Mouse (Mus musculus) CH12.LX (cell line): Measurements from ENCODE around the gene Pik3cg. TPM values are rescaled to one million over a fixed set of nuclear protein-coding genes. Genes with fewer than 3 reads are reported as not detected.

Experiments
- DNase-seq: peaks from one replicate; pipeline ENCODE4 v3.0.0-alpha.2; 2013; ENCODE audit errors: extremely low read depth
- H3K27ac ChIP-seq: 2 replicates; pipeline ENCODE4 v1.5.1; 2012; ENCODE audit warnings: low read depth, mild to moderate bottlenecking, control low read depth, moderate library complexity; ENCODE audit not compliant: insufficient read depth
- H3K27me3 ChIP-seq: replicated peaks from 2 replicates; pipeline ENCODE3; 2012; ENCODE audit warnings: inconsistent platforms
- H3K36me3 ChIP-seq, 2 experiments: replicated peaks in 1 of 2; 2 replicates each; pipeline versions ENCODE3 to v1.6.1; 2012; ENCODE audit warnings: inconsistent platforms in 1 of 2, low read length in 1 of 2, mild to moderate bottlenecking in 1 of 2, mixed read lengths in 1 of 2, moderate library complexity in 1 of 2; ENCODE audit not compliant: control insufficient read depth in 1 of 2, insufficient read depth in 1 of 2
- H3K4me1 ChIP-seq, 2 experiments: 2 replicates each; pipeline ENCODE4 v1.6.1; 2012; ENCODE audit warnings: inconsistent platforms in 1 of 2, moderate library complexity in 1 of 2; ENCODE audit not compliant: insufficient read depth in 2 of 2, control insufficient read depth in 1 of 2
- H3K4me2 ChIP-seq: 2 replicates; pipeline ENCODE4 v1.6.1; 2012; ENCODE audit warnings: low read depth, mild to moderate bottlenecking, control low read depth; ENCODE audit not compliant: poor library complexity, insufficient read depth, severe bottlenecking
- H3K4me3 ChIP-seq, 3 experiments: fragments of 150-350 bp in 1 of 3; sonication (generic) in 1 of 3; replicated peaks in 1 of 3; 2 replicates each; pipeline versions ENCODE3 to v1.5.1; 2011 to 2012; ENCODE audit warnings: low read depth in 2 of 3, low read length in 2 of 3, mild to moderate bottlenecking in 2 of 3, moderate library complexity in 2 of 3, control low read depth in 1 of 3, improper control_type of control experiment in 1 of 3, inconsistent platforms in 1 of 3, mixed read lengths in 1 of 3; ENCODE audit not compliant: poor library complexity in 1 of 3
- H3K79me2 ChIP-seq: replicated peaks from 2 replicates; pipeline ENCODE4 v1.6.1; 2012; ENCODE audit warnings: mild to moderate bottlenecking, moderate library complexity; ENCODE audit not compliant: control insufficient read depth, poor library complexity, insufficient read depth, severe bottlenecking; ENCODE audit errors: extremely low read depth
- H3K9ac ChIP-seq: 2 replicates; pipeline ENCODE4 v1.6.1; 2012; ENCODE audit warnings: low read depth, mild to moderate bottlenecking, control low read depth, moderate library complexity; ENCODE audit not compliant: insufficient read depth
- H3K9me3 ChIP-seq: replicated peaks from 2 replicates; pipeline ENCODE3; 2012; ENCODE audit warnings: low read length, inconsistent platforms, mixed read lengths
- CHD1 ChIP-seq: IDR thresholded peaks from 2 replicates; pipeline ENCODE4 v1.6.1; 2012; ENCODE audit warnings: low read depth, low read length, improper control_type of control experiment, inconsistent platforms
- CTCF ChIP-seq, 2 experiments: IDR thresholded peaks in 1 of 2; conservative IDR thresholded peaks in 1 of 2; 2 replicates each; pipeline ENCODE4 v1.5.1; 2011 to 2012; ENCODE audit warnings: low read depth in 2 of 2, low read length in 2 of 2, improper control_type of control experiment in 1 of 2, inconsistent platforms in 1 of 2, mild to moderate bottlenecking in 1 of 2, moderate library complexity in 1 of 2
- EP300 ChIP-seq: IDR thresholded peaks from 2 replicates; pipeline ENCODE4 v1.6.1; 2011; ENCODE audit warnings: low read length, improper control_type of control experiment
- GABPA ChIP-seq: IDR thresholded peaks from 2 replicates; pipeline ENCODE4 v1.6.1; 2012; ENCODE audit warnings: low read depth, low read length, improper control_type of control experiment, inconsistent platforms; ENCODE audit not compliant: insufficient replicate concordance
- HCFC1 ChIP-seq: IDR thresholded peaks from 2 replicates; pipeline ENCODE4 v1.6.1; 2012; ENCODE audit warnings: low read depth, mild to moderate bottlenecking, inconsistent platforms, low read length, improper control_type of control experiment
- IRF4 ChIP-seq: IDR thresholded peaks from 2 replicates; pipeline ENCODE4 v1.6.1; 2014; ENCODE audit warnings: low read depth, mild to moderate bottlenecking, inconsistent platforms, low read length, improper control_type of control experiment
- JUN ChIP-seq: IDR thresholded peaks from 2 replicates; pipeline ENCODE4 v1.6.1; 2011; ENCODE audit warnings: low read depth, mild to moderate bottlenecking, low read length, improper control_type of control experiment, moderate library complexity; ENCODE audit not compliant: insufficient read depth
- JUND ChIP-seq: conservative IDR thresholded peaks from 2 replicates; pipeline ENCODE4 v1.6.1; 2011; ENCODE audit warnings: low read depth, low read length, improper control_type of control experiment
- MAX ChIP-seq: IDR thresholded peaks from 2 replicates; pipeline ENCODE4 v1.6.1; 2011; ENCODE audit warnings: low read length, improper control_type of control experiment
- MYC ChIP-seq: IDR thresholded peaks from 2 replicates; pipeline ENCODE4 v1.6.1; 2011; ENCODE audit warnings: low read depth, mild to moderate bottlenecking, improper control_type of control experiment, low read length
- NELFE ChIP-seq: IDR thresholded peaks from 2 replicates; pipeline ENCODE4 v1.6.1; 2011; ENCODE audit warnings: low read depth, low read length, improper control_type of control experiment
- POLR2AphosphoS2 ChIP-seq: IDR thresholded peaks from 2 replicates; pipeline ENCODE4 v1.6.1; 2011; ENCODE audit warnings: low read depth, low read length, improper control_type of control experiment
- RAD21 ChIP-seq: IDR thresholded peaks from 2 replicates; pipeline ENCODE4 v1.6.1; 2011; ENCODE audit warnings: low read depth, mild to moderate bottlenecking, low read length, improper control_type of control experiment, moderate library complexity
- RCOR1 ChIP-seq: conservative IDR thresholded peaks from 2 replicates; pipeline ENCODE4 v1.6.1; 2012; ENCODE audit warnings: low read depth, mild to moderate bottlenecking, inconsistent platforms, low read length, improper control_type of control experiment
- SIN3A ChIP-seq: IDR thresholded peaks from 2 replicates; pipeline ENCODE4 v1.6.1; 2012; ENCODE audit warnings: low read length, improper control_type of control experiment, inconsistent platforms
- TBP ChIP-seq: conservative IDR thresholded peaks from 2 replicates; pipeline ENCODE4 v1.6.1; 2011; ENCODE audit warnings: low read depth, low read length, improper control_type of control experiment
- TCF12 ChIP-seq: IDR thresholded peaks from 2 replicates; pipeline ENCODE4 v1.6.1; 2014; ENCODE audit warnings: low read depth, mild to moderate bottlenecking, inconsistent platforms, low read length, improper control_type of control experiment
- USF1 ChIP-seq: IDR thresholded peaks from 2 replicates; pipeline ENCODE4 v1.6.1; 2014; ENCODE audit warnings: low read depth, mild to moderate bottlenecking, inconsistent platforms, low read length, improper control_type of control experiment
- ZC3H11A ChIP-seq: IDR thresholded peaks from 2 replicates; pipeline ENCODE4 v1.6.1; 2012; ENCODE audit warnings: low read depth, mild to moderate bottlenecking, inconsistent platforms, low read length, improper control_type of control experiment
- ZMIZ1 ChIP-seq: IDR thresholded peaks from 2 replicates; pipeline ENCODE4 v1.6.1; 2012; ENCODE audit warnings: low read depth, mild to moderate bottlenecking, inconsistent platforms, low read length, improper control_type of control experiment
- ZNF384 ChIP-seq: IDR thresholded peaks from 2 replicates; pipeline ENCODE4 v1.6.1; 2012; ENCODE audit warnings: low read depth, low read length, improper control_type of control experiment, inconsistent platforms
- dilution Hi-C: fragments of 300-500 bp; cut with MboI; formaldehyde crosslinking; loops from 2 replicates; pipeline ENCODE4 v1.14.3; 2020; ENCODE audit warnings: low sequenced_read_pairs; ENCODE audit not compliant: extremely low pct_unique_long_range_greater_than_20kb, extremely low pct_ligation_motif_present
- in situ Hi-C: fragments of 300-500 bp; cut with MboI; formaldehyde crosslinking; loops from 3 replicates; pipeline ENCODE4 v1.14.3; 2019; ENCODE audit warnings: low sequenced_read_pairs, low pct_ligation_motif_present, low pct_unique_long_range_greater_than_20kb, mixed read lengths
- polyA plus RNA-seq: library from polyadenylated mRNA; unstranded; fragments of >175 nt; gene quantifications from 2 replicates; pipeline ENCODE4 v1.2.1, GENCODE M21; 2012; ENCODE audit warnings: low read depth; ENCODE audit not compliant: insufficient read length
- total RNA-seq, 2 experiments: library from RNA; depleted of rRNA; stranded (reverse); fragments of 300-350 nt in 1 of 2; fragments of >200 nt in 1 of 2; gene quantifications; 2 replicates each; pipeline ENCODE4 v1.2.3; 2012 to 2014

Gene Pik3cg
- total and polyA plus RNA-seq, 3 experiments, result 35.4 to 40.6 (median 35.8) TPM

GRCm38 (mm10) chr12:32143782-32144181 is 64.7 kb downstream of the Pik3cg start:
- H3K27ac ChIP-seq, result no peak overlapping the region
- no peak overlapping the region for H3K4me3 ChIP-seq
- in situ Hi-C loops, result no loop called here

GRCm38 (mm10) chr12:32143151-32143550 is 65.3 kb downstream of the Pik3cg start:
- no peak overlapping the region for H3K9ac ChIP-seq
- H3K4me1 ChIP-seq, result peaks cover 0 to 42% of the 10 kb centered on the region in 2 experiments; a peak in 2 of 4 replicates
- no peak overlapping the region for H3K4me2 ChIP-seq
- no peaks in the 10 kb centered on the region for H3K9me3 ChIP-seq
- in situ Hi-C loops (no loop called here), dilution Hi-C loops (no loop called here)
- DNase-seq, result no peak
- no peak overlapping the region for H3K4me3 ChIP-seq
- no peaks in the 10 kb centered on the region for H3K36me3 ChIP-seq
- TF ChIP-seq CTCF (conservative IDR thresholded peaks at IDR 0.05 in 1 of 2, IDR thresholded peaks at IDR 0.05 in 1 of 2; ENCODE audit: low read depth in 2 of 2, low read length in 2 of 2) (no peak), TBP (no peak), POLR2AphosphoS2 (no peak), RCOR1 (no peak), JUN (no peak), USF1 (no peak), RAD21 (no peak), JUND (no peak), IRF4 (no peak), ZC3H11A (no peak), MYC (no peak), CHD1 (no peak), EP300 (no peak), MAX (no peak), NELFE (no peak), ZNF384 (no peak), TCF12 (no peak)
- no peak overlapping the region for H3K27ac ChIP-seq
- H3K27me3 ChIP-seq, result no peaks in the 10 kb centered on the region
- no peaks in the 10 kb centered on the region for H3K79me2 ChIP-seq

More at GRCm38 (mm10) chr12:32143782-32144181, 64.7 kb downstream of the Pik3cg start:
- no peaks in the 10 kb centered on the region for H3K79me2 ChIP-seq
- H3K27me3 ChIP-seq, result no peaks in the 10 kb centered on the region
- H3K4me1 ChIP-seq, result peaks cover 0 to 36% of the 10 kb centered on the region in 2 experiments; a peak in 2 of 4 replicates
- H3K9ac ChIP-seq, result no peak overlapping the region
- DNase-seq, result no peak
- no peaks in the 10 kb centered on the region for H3K36me3 ChIP-seq
- H3K4me2 ChIP-seq, result no peak overlapping the region
- TF ChIP-seq RCOR1 (no peak), SIN3A (no peak), ZMIZ1 (no peak), HCFC1 (no peak), GABPA (no peak), USF1 (no peak)
- dilution Hi-C loops, result no loop called here
- H3K9me3 ChIP-seq, result peaks cover 3% of the 10 kb centered on the region
